Mouse (Mus musculus): ENCODE measurements around the gene Kif9. TPM values are rescaled to one million over a fixed set of nuclear protein-coding genes. Genes with fewer than 3 reads are reported as not detected.

Gene Kif9
- polyA plus RNA-seq, 1 experiment = 3.9 TPM

DNA sequence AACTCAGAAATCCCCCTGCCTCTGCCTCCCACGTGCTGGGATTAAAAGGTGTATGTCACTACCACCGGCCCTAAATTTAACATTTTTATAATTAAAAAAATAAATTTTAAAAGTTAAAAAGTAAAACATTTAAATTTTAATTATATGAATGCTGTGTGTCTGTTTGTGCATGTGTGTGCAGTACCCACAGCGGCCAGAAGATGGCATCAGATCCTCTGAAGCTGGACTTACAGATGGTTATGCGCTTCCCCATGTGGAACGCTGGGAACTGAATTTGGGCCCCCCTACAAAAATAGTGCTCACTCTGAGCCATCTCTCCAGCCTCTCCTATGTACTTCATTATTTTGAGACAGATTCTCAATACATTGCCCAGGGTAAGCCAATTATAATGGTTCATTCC, 14.2 kb downstream of the Kif9 start:
- H3K4me3 ChIP-seq (ENCODE audit: insufficient read depth, low read length) = no peak overlapping the region
- TF ChIP-seq POLR2A (IDR thresholded peaks at IDR 0.05; ENCODE audit: borderline replicate concordance, low read depth, low read length) (no peak), CTCF (IDR thresholded peaks at IDR 0.05; ENCODE audit: low read depth, low read length) (peak; percentile 30; the same call in 1 of the 2 replicates)
- H3K4me1 ChIP-seq (ENCODE audit: control insufficient read depth, insufficient read depth, low read length) = no peaks in the 10 kb centered on the region
- H3K27ac ChIP-seq (ENCODE audit: insufficient read depth, low read depth, low read length) = no peak overlapping the region

DNA sequence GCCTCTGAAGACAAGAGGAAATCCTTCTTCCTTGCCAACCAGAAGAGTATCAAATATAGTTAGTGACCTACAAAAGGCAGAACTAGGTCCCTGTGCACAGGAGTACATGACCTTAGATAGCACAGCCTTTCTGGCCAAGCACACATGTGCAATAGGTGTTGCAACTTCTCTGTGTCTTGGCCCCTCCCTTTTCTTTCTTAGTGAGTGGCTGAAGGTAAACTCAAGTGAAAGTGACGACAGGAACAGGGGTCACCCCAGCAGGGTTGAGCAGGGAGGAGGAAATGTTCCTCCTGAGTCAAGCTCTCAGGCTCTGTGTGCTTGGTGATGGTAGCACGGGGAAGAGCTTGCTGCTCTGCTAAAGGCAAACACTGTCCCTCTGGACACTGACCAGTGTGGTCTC, 49.0 kb downstream of the Kif9 start:
- TF ChIP-seq CTCF (IDR thresholded peaks at IDR 0.05; ENCODE audit: low read depth, low read length) (no peak), POLR2A (IDR thresholded peaks at IDR 0.05; ENCODE audit: borderline replicate concordance, low read depth, low read length) (no peak)
- Histone ChIP-seq H3K4me3 (ENCODE audit: insufficient read depth, low read length) (no peak overlapping the region), H3K27ac (ENCODE audit: insufficient read depth, low read depth, low read length) (no peak overlapping the region), H3K4me1 (ENCODE audit: control insufficient read depth, insufficient read depth, low read length) (peaks cover 9% of the 10 kb centered on the region)

DNA sequence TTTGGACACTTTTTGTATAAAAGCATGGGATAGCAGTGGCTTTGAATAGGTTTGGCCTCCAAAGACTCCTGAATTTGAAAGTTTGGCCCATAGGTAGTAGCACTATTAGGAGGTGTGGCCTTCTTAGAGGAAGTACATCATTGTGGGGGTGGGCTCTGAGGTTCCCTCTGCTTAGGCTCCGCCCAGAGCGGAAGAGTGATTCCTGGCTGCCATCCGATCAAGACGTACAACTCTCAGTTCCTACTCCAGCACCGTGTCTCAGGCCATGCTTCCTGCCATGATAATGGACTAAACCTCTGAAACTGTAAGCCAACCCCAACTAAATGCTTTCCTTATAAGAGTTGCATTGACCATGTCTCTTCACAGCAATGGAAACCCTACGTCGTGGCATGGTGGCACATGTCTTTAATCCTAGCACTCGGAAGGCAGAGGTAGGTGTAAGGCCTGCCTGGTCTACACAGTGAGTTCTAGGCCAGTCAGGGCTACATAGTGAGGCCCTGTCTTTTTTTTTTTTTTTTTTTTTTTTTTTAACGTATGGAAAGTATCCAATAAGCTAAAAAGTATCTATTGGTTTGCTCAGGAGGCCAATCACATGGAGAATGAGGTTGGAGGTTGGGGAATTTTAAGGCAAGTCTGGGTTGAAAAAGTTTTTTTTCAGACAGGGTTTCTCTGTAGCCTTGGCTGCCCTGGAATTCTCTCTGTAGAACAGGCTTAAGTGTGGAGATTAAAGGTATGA, 52.4 kb downstream of the Kif9 start:
- no peak for TF ChIP-seq POLR2A (IDR thresholded peaks at IDR 0.05; ENCODE audit: borderline replicate concordance, low read depth, low read length)
- TF ChIP-seq CTCF (IDR thresholded peaks at IDR 0.05; ENCODE audit: low read depth, low read length) = no peak
- H3K4me1 ChIP-seq (ENCODE audit: control insufficient read depth, insufficient read depth, low read length) = peaks cover 17% of the 10 kb centered on the region
- no peak overlapping the region for H3K27ac ChIP-seq (ENCODE audit: insufficient read depth, low read depth, low read length)
- 0 out of 2 replicates have a peak overlapping the region, but pooled peaks have one; percentile 32 for H3K4me3 ChIP-seq (ENCODE audit: insufficient read depth, low read length)

DNA sequence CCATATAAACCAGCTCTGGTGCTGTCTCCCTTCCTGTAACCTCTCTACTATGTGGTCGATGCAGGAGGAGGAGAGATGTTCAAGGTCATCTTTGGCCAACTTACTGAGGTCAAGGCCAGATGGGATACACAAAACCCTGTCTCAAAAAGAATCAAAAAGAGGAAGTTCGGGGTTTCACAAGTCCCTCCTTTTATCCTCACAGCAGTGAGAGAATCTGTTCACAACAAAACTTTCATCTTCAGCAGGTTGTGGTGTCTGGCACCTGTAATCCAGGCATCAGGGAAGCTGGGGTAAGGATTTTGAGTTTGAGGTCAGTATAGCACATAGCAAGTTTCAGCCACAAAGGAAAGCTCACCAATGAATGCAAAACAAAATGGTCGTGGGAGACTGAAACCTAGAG, 53.9 kb downstream of the Kif9 start:
- Histone ChIP-seq H3K4me3 (ENCODE audit: insufficient read depth, low read length) (no peak overlapping the region), H3K27ac (ENCODE audit: insufficient read depth, low read depth, low read length) (no peak overlapping the region)
- no peak for TF ChIP-seq CTCF (IDR thresholded peaks at IDR 0.05; ENCODE audit: low read depth, low read length)
- TF ChIP-seq POLR2A (IDR thresholded peaks at IDR 0.05; ENCODE audit: borderline replicate concordance, low read depth, low read length) = no peak

DNA sequence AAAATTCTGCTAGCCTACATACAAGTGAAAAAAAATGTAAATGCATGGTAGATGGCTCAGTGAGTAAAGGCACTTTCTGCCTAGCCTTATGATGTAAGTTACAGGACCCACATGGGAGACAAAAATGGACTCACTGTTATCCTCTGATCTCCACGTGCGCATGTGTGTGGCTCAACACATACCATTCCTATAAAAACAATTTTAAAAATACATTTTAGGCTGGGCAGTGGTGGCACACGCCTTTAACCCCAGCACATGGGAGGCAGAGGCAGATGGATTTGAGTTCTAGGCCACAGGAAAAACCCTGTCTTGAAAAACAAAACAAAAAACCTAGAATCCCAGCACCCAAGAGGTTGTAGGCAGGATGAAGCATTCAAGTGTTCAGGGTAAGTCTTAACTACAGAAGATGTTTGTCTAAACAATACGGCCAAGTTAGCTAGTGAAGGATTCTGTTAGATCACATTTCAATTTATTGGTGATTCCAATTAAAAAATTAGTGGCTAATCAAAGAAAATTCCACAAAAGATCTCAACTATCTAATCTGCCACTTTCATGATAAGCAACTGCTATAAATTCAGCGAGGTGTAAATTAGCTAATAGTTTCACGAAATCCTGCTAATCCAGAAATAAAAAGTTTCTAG, 54.5 kb downstream of the Kif9 start:
- H3K4me3 ChIP-seq (ENCODE audit: insufficient read depth, low read length) = peak overlapping the region; percentile 70; the same call in 1 of the 2 replicates
- peaks cover 35% of the 10 kb centered on the region for H3K4me1 ChIP-seq (ENCODE audit: control insufficient read depth, insufficient read depth, low read length)
- peak overlapping the region; percentile 79 for H3K27ac ChIP-seq (ENCODE audit: insufficient read depth, low read depth, low read length)
- TF ChIP-seq POLR2A (IDR thresholded peaks at IDR 0.05; ENCODE audit: borderline replicate concordance, low read depth, low read length) (no peak), CTCF (IDR thresholded peaks at IDR 0.05; ENCODE audit: low read depth, low read length) (no peak)

More for the DNA sequence above, 53.9 kb downstream of the Kif9 start:
- H3K4me1 ChIP-seq (ENCODE audit: control insufficient read depth, insufficient read depth, low read length) = peaks cover 29% of the 10 kb centered on the region

DNA sequence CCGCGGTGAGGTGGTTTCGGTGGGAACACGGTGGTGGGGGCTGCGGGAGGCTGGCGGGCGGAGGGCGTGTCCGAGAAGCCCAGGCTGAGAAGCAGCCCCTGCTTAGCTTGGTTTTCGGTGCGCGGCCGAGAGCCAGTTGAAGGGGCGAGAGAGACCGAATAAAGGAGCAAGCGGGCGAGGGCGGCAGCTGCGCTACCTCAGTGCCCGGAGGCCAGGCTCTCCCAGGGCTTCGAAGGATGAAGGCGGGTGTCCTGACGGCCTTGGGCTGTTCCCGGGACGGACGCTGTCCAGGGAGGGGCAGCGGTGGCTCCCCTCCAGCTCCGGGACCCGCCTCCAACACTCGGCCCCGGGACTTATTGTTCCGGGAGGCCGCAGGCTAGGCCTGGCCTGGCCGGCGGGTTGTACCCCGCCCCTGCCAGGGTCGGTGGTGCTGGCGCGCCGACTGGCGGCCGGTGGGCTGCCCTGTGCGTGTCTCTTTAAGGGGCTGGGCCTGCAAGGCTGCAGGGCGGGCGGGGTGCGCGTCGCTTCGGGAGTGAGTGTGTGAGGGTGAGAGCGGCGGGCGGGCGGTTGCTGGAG, 55.2 kb downstream of the Kif9 start:
- Histone ChIP-seq H3K4me1 (ENCODE audit: control insufficient read depth, insufficient read depth, low read length) (peaks cover 38% of the 10 kb centered on the region), H3K4me3 (ENCODE audit: insufficient read depth, low read length) (peak overlapping the region; percentile 70), H3K27ac (ENCODE audit: insufficient read depth, low read depth, low read length) (peak overlapping the region; percentile 79)
- TF ChIP-seq CTCF (IDR thresholded peaks at IDR 0.05; ENCODE audit: low read depth, low read length) = 0 out of 2 replicates have a peak, but pooled peaks have one; percentile 19
- no peak for TF ChIP-seq POLR2A (IDR thresholded peaks at IDR 0.05; ENCODE audit: borderline replicate concordance, low read depth, low read length)

DNA sequence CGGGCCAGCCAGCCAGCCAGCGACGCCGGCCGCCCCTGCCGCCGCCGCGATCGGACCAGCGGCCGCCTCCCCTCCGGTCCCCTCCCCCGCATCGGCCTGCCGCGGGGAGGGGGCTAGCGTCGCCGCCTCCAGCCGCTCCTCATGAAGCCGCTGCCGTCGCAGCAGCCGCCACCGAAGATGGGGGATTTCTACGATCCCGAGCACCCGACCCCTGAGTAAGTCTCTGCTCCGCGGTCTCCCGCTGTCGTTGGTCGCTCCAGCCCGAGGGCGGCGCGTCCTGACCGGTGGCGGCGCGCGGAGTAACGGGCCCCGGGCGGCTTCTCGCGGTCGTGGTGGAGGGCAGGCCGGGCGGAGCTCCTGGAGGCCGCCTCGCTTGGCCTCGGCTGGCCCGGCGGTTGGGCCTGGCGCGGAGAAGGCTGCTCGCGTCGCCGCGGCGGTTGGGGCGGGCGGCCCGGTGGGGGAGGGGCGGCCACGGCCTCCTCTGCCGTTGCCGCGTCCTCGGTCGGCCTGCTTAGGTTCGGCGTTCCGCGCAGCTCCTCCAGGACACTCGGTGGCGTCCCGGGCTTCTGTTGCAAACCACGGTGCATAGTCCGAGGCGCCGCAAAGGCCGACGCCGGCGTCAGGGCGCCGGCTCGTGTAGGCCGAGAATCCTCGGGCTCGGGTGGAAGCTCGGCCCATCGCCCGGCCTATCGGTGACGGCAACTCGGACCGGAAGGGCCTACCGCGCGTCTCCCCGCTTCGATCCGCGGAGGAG, 56.0 kb downstream of the Kif9 start, which contains the start of gene Setd2:
Gene Setd2, plus strand, starts transcription at position 60 of the 754 bp plus-strand sequence.
- TF ChIP-seq POLR2A (IDR thresholded peaks at IDR 0.05; ENCODE audit: borderline replicate concordance, low read depth, low read length) = no peak
- no peak for TF ChIP-seq CTCF (IDR thresholded peaks at IDR 0.05; ENCODE audit: low read depth, low read length)
- Histone ChIP-seq H3K27ac (ENCODE audit: insufficient read depth, low read depth, low read length) (peak within 1 kb of the TSS; percentile 95), H3K4me1 (ENCODE audit: control insufficient read depth, insufficient read depth, low read length) (peaks cover 37% of the 10 kb centered on the region), H3K4me3 (ENCODE audit: insufficient read depth, low read length) (peak within 1 kb of the TSS; percentile 97)

DNA sequence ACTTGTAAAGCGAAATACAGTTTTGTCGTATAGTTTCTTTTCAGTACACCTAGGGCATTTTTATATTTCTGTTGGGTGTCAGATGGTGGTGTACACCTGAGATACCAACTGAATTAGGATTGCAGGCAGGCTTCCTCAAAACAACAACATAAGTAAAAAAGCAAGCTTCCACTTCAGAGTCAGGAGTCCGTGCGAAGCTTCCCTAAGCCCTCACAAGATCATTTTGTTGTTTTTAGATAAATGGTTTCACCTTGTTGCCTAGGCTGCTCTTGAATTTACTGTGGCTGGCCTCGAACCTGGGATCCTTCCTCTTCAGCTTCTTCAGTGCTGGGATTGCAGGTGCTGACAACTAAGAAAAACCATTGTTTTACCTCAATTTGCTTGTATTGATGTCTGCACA, 56.9 kb downstream of the Kif9 start:
- Histone ChIP-seq H3K4me3 (ENCODE audit: insufficient read depth, low read length) (peak overlapping the region; percentile 97), H3K27ac (ENCODE audit: insufficient read depth, low read depth, low read length) (no peak overlapping the region), H3K4me1 (ENCODE audit: control insufficient read depth, insufficient read depth, low read length) (peaks cover 37% of the 10 kb centered on the region)
- TF ChIP-seq CTCF (IDR thresholded peaks at IDR 0.05; ENCODE audit: low read depth, low read length) (no peak), POLR2A (IDR thresholded peaks at IDR 0.05; ENCODE audit: borderline replicate concordance, low read depth, low read length) (no peak)

DNA sequence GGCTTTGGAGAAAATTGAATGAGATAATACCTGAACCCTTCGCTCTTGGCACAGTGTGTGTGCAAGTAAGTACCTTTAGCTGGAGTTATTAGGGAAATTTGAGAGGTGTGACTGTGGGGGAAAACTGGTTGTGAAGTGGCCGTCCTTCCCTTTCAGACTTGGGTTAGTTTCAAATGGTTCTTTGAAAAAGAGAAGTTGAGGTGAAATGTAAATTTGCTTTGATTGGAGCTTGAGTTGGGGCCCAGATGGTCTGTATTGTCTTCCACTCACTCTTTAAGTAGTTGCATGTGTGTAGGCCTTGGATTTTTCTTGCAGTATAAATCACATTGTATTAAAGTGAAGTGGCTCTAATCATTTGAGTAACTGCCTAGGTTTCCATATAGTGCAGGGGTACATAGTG, 58.4 kb downstream of the Kif9 start:
- TF ChIP-seq CTCF (IDR thresholded peaks at IDR 0.05; ENCODE audit: low read depth, low read length) = no peak
- no peak for TF ChIP-seq POLR2A (IDR thresholded peaks at IDR 0.05; ENCODE audit: borderline replicate concordance, low read depth, low read length)
- H3K27ac ChIP-seq (ENCODE audit: insufficient read depth, low read depth, low read length) = peak overlapping the region; percentile 49
- no peak overlapping the region for H3K4me3 ChIP-seq (ENCODE audit: insufficient read depth, low read length)
- H3K4me1 ChIP-seq (ENCODE audit: control insufficient read depth, insufficient read depth, low read length) = peaks cover 37% of the 10 kb centered on the region

Measured in bone marrow macrophage, adult 2 months (primary cell).